Mouse (Mus musculus): ENCODE results near the gene Slc17a2.
A peak's percentile ranks its signal among the peaks of the same experiment; 100 is the strongest.

- TF ChIP-seq CTCF (IDR thresholded peaks at IDR 0.05; ENCODE audit: borderline replicate concordance, insufficient read depth, low read length): no peak
- 0 out of 2 replicates have a peak, but pooled peaks have one; percentile 28 for TF ChIP-seq POLR2A (IDR thresholded peaks at IDR 0.05; ENCODE audit: low read depth, low read length)
Observed at GRCm38 (mm10) chr13:23757921-23758320, 48.9 kb upstream of the Slc17a2 start.
